Mouse (Mus musculus) myocyte (in vitro differentiated cells): ENCODE measurements around the gene Rasgrf1. TPM values are rescaled to one million over a fixed set of nuclear protein-coding genes. Genes with fewer than 3 reads are reported as not detected.

Source experiments
- H3K27me3 ChIP-seq: one replicate; pipeline ENCODE4 v1.6.1; 2011; ENCODE audit not compliant: control insufficient read depth, insufficient read depth, insufficient read length
- H3K36me3 ChIP-seq: one replicate; pipeline ENCODE4 v1.6.1; 2011; ENCODE audit not compliant: control insufficient read depth, insufficient read depth
- H3K4me2 ChIP-seq: one replicate; pipeline ENCODE4 v1.6.1; 2011; ENCODE audit warnings: low read depth, control low read depth
- H3K4me3 ChIP-seq: one replicate; pipeline ENCODE4 v1.5.1; 2011; ENCODE audit warnings: mild to moderate bottlenecking, control low read depth, moderate library complexity
- H3K79me2 ChIP-seq: one replicate; pipeline ENCODE4 v1.6.1; 2011; ENCODE audit not compliant: control insufficient read depth, insufficient read depth
- H3ac ChIP-seq: one replicate; pipeline ENCODE4 v1.6.1; 2011; ENCODE audit not compliant: control insufficient read depth, insufficient read length
- CEBPB ChIP-seq: IDR thresholded peaks from 2 replicates; pipeline ENCODE4 v1.6.1; 2011; ENCODE audit warnings: mild to moderate bottlenecking, moderate library complexity; ENCODE audit not compliant: poor library complexity, insufficient read depth, severe bottlenecking
- E2F4 ChIP-seq: IDR thresholded peaks from one replicate; pipeline ENCODE4 v1.6.1; 2011; ENCODE audit warnings: mild to moderate bottlenecking, control low read depth, moderate library complexity; ENCODE audit not compliant: insufficient read depth
- MAX ChIP-seq: IDR thresholded peaks from one replicate; pipeline ENCODE4 v1.6.1; 2011; ENCODE audit warnings: low read depth, mild to moderate bottlenecking, control low read depth
- MYOD1 ChIP-seq, 3 experiments: IDR thresholded peaks; one replicate each; pipeline ENCODE4 v1.6.1; 2011; ENCODE audit warnings: control low read depth in 2 of 3, low read depth in 2 of 3, mild to moderate bottlenecking in 2 of 3, moderate library complexity in 1 of 3; ENCODE audit not compliant: insufficient read length in 2 of 3, control insufficient read depth in 1 of 3
- MYOG ChIP-seq, 3 experiments: IDR thresholded peaks; one replicate each; pipeline ENCODE4 v1.6.1; 2011; ENCODE audit warnings: control low read depth in 2 of 3, low read depth in 2 of 3, mild to moderate bottlenecking in 2 of 3; ENCODE audit not compliant: insufficient read length in 2 of 3, control insufficient read depth in 1 of 3, insufficient read depth in 1 of 3
- POLR2A ChIP-seq: IDR thresholded peaks from one replicate; pipeline ENCODE4 v1.6.1; 2011; ENCODE audit warnings: low read depth, mild to moderate bottlenecking, control low read depth, moderate library complexity; ENCODE audit not compliant: insufficient read length
- POLR2AphosphoS2 ChIP-seq: IDR thresholded peaks from one replicate; pipeline ENCODE4 v1.6.1; 2011; ENCODE audit warnings: low read depth, control low read depth; ENCODE audit not compliant: insufficient read length
- REST ChIP-seq: IDR thresholded peaks from one replicate; pipeline ENCODE4 v1.6.1; 2011; ENCODE audit warnings: mild to moderate bottlenecking, control low read depth, moderate library complexity; ENCODE audit not compliant: insufficient read depth, insufficient read length
- SRF ChIP-seq: IDR thresholded peaks from one replicate; pipeline ENCODE4 v1.6.1; 2011; ENCODE audit warnings: low read depth; ENCODE audit not compliant: control insufficient read depth, insufficient read length
- TCF12 ChIP-seq: IDR thresholded peaks from one replicate; pipeline ENCODE4 v1.6.1; 2011; ENCODE audit warnings: mild to moderate bottlenecking, control low read depth; ENCODE audit not compliant: poor library complexity, insufficient read depth, severe bottlenecking
- TCF3 ChIP-seq: IDR thresholded peaks from one replicate; pipeline ENCODE4 v1.6.1; 2011; ENCODE audit warnings: low read depth, control low read depth; ENCODE audit not compliant: insufficient read length
- USF1 ChIP-seq: IDR thresholded peaks from one replicate; pipeline ENCODE4 v1.6.1; 2011; ENCODE audit warnings: low read depth, mild to moderate bottlenecking, control low read depth, moderate library complexity
- polyA plus RNA-seq: library from polyadenylated mRNA; unstranded; fragments of >200 nt; fragmentation: generic; extraction: Trizol; gene quantifications from one replicate; pipeline ENCODE4 v1.2.1, GENCODE M21; 2012; ENCODE audit warnings: missing spikeins

The Rasgrf1 gene
- polyA plus RNA-seq, 1 experiment, result not detected

GRCm38 (mm10) chr9:89970886-89971486 lies 61.3 kb downstream of the Rasgrf1 start:
- Histone ChIP-seq H3K4me2 (no peak overlapping the region), H3ac (no peak overlapping the region), H3K36me3 (no peaks in the 10 kb centered on the region), H3K27me3 (peaks cover 2% of the 10 kb centered on the region), H3K79me2 (no peaks in the 10 kb centered on the region), H3K4me3 (no peak overlapping the region)
- TF ChIP-seq MAX (no peak), REST (no peak), MYOG (IDR thresholded peaks at IDR 0.05; ENCODE audit: control insufficient read depth in 1 of 3, insufficient read depth in 1 of 3, insufficient read length in 2 of 3, low read depth in 2 of 3) (no peak), SRF (no peak), USF1 (no peak), POLR2AphosphoS2 (no peak), E2F4 (no peak), POLR2A (no peak)

- Histone ChIP-seq H3K4me3 (no peak overlapping the region), H3K4me2 (no peak overlapping the region), H3K36me3 (no peaks in the 10 kb centered on the region), H3K79me2 (no peaks in the 10 kb centered on the region), H3ac (no peak overlapping the region), H3K27me3 (peaks cover 10% of the 10 kb centered on the region)
- TF ChIP-seq SRF (no peak), CEBPB (no peak)
These were observed 62.6 kb downstream of the Rasgrf1 start for GRCm38 (mm10) chr9:89972321-89972720.

GRCm38 (mm10) chr9:89973856-89974255 lies 64.1 kb downstream of the Rasgrf1 start:
- TF ChIP-seq CEBPB (no peak), SRF (no peak), TCF12 (no peak), TCF3 (no peak)
- Histone ChIP-seq H3K79me2 (no peaks in the 10 kb centered on the region), H3K4me3 (no peak overlapping the region), H3K4me2 (no peak overlapping the region), H3K27me3 (peaks cover 10% of the 10 kb centered on the region), H3ac (no peak overlapping the region), H3K36me3 (no peaks in the 10 kb centered on the region)

GRCm38 (mm10) chr9:89974463-89974931 lies 64.8 kb downstream of the Rasgrf1 start:
- no peaks in the 10 kb centered on the region for H3K36me3 ChIP-seq
- no peaks in the 10 kb centered on the region for H3K79me2 ChIP-seq
- no peak overlapping the region for H3ac ChIP-seq
- peaks cover 10% of the 10 kb centered on the region for H3K27me3 ChIP-seq
- no peak for TF ChIP-seq USF1
- no peak for TF ChIP-seq POLR2A
- no peak for TF ChIP-seq REST
- no peak for TF ChIP-seq MYOD1 (IDR thresholded peaks at IDR 0.05; ENCODE audit: control insufficient read depth in 1 of 3, insufficient read length in 2 of 3, low read depth in 2 of 3)
- TF ChIP-seq CEBPB, result no peak
- TF ChIP-seq POLR2AphosphoS2, result no peak
- no peak for TF ChIP-seq MAX
- TF ChIP-seq SRF, result no peak
- TF ChIP-seq TCF12, result no peak
- no peak for TF ChIP-seq TCF3
- TF ChIP-seq E2F4, result no peak
- TF ChIP-seq MYOG (IDR thresholded peaks at IDR 0.05; ENCODE audit: control insufficient read depth in 1 of 3, insufficient read depth in 1 of 3, insufficient read length in 2 of 3, low read depth in 2 of 3), result no peak
- H3K4me2 ChIP-seq, result no peak overlapping the region
- no peak overlapping the region for H3K4me3 ChIP-seq

- no peak overlapping the region for H3K4me2 ChIP-seq
- H3K79me2 ChIP-seq, result no peaks in the 10 kb centered on the region
- no peak for TF ChIP-seq TCF3
- TF ChIP-seq SRF, result no peak
- no peak for TF ChIP-seq REST
- no peak for TF ChIP-seq MYOD1 (IDR thresholded peaks at IDR 0.05; ENCODE audit: control insufficient read depth in 1 of 3, insufficient read length in 2 of 3, low read depth in 2 of 3)
- no peak for TF ChIP-seq MAX
- no peak for TF ChIP-seq MYOG (IDR thresholded peaks at IDR 0.05; ENCODE audit: control insufficient read depth in 1 of 3, insufficient read depth in 1 of 3, insufficient read length in 2 of 3, low read depth in 2 of 3)
- no peak for TF ChIP-seq E2F4
- TF ChIP-seq POLR2AphosphoS2, result no peak
- no peak for TF ChIP-seq USF1
- TF ChIP-seq CEBPB, result no peak
- no peak for TF ChIP-seq TCF12
- TF ChIP-seq POLR2A, result no peak
- no peaks in the 10 kb centered on the region for H3K36me3 ChIP-seq
- H3K4me3 ChIP-seq, result no peak overlapping the region
- H3K27me3 ChIP-seq, result peaks cover 10% of the 10 kb centered on the region
- H3ac ChIP-seq, result no peak overlapping the region
These were observed 66.7 kb downstream of the Rasgrf1 start for GRCm38 (mm10) chr9:89976366-89976940.
